8 mouse cellular contexts compared by ENCODE assay signal in the genomic region with DNA sequence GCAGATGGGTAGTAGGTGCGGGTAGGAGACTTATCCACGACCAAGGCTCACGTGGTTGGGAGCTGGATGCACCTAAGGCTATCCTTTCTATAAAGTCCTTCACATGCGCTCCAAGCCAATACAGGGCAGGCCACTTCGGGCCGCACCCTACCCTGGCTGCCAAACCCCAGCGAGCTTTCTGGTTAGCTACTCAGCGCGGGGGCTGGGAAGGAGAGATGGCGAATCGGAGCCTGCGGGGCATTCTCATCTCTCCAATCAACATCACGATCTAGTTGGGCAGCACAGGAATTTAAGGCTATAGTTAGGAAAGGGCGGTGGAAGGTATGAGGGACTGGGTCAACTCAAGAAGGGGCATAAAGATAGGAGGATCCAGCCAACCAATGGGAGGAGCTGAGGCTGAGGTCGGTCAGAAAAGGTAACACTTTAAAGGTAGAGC. TPM values are rescaled to one million over a fixed set of nuclear protein-coding genes. Genes with fewer than 3 reads are reported as not detected.
A peak's percentile ranks its signal among the peaks of the same experiment; 100 is the strongest.
DNase-seq lines count a peak whose midpoint lies in the region; TF ChIP-seq lines count a peak whose summit lies in the region.

No protein-coding gene starts in this region.

- H3K27me3 ChIP-seq in cerebellum, adult 2 months (ENCODE audit: control insufficient read depth, insufficient read depth, low read length): no peaks in the 10 kb centered on the region

- no peaks in the 10 kb centered on the region; the same call in 1 of the 2 replicates for H3K4me1 ChIP-seq in cerebellum, adult 2 months (ENCODE audit: control insufficient read depth, insufficient read depth, low read length)
- H3K4me1 ChIP-seq in olfactory bulb, adult 2 months (ENCODE audit: control insufficient read depth, insufficient read depth, low read length): peaks cover 15% of the 10 kb centered on the region

- WGBS in cerebellum, adult 2 months: under 1% methylated on average over 15 of the region's 15 CpGs
- WGBS in olfactory bulb, adult 2 months: under 1% methylated on average over 15 of the region's 15 CpGs

- H3K27ac ChIP-seq in cerebellum, adult 2 months (ENCODE audit: insufficient read depth, low read length): 0 out of 2 replicates have a peak overlapping the region, but pooled peaks have one; percentile 4
- H3K27ac ChIP-seq in olfactory bulb, adult 2 months (ENCODE audit: insufficient read depth, low read depth, low read length): peak overlapping the region; percentile 14; the same call in 1 of the 2 replicates

- no peak for DNase-seq in cerebellum, adult 2 months
- no peak for DNase-seq in cerebellum, adult 8-10 months
- DNase-seq in right cerebral cortex, postnatal 14 days: peak; percentile 77
- DNase-seq in right cerebral cortex, adult 2 months (ENCODE audit: low spot score in 2 of 2): no peak
- peak; percentile 71 for DNase-seq in gastrocnemius, postnatal 10 days
- DNase-seq in liver: peak; percentile 82
- no peak for DNase-seq in layer of hippocampus, postnatal 36 days

- no peak for TF ChIP-seq CTCF in cerebellum, adult 2 months (IDR thresholded peaks at IDR 0.05; ENCODE audit: borderline replicate concordance, insufficient read depth, low read depth, low read length)
- no peak for TF ChIP-seq CTCF in olfactory bulb, adult 2 months (IDR thresholded peaks at IDR 0.05; ENCODE audit: insufficient read depth, low read depth, low read length)

- peak overlapping the region; percentile 85 for H3K4me3 ChIP-seq in cerebellum, adult 2 months (replicated peaks; ENCODE audit: insufficient read depth, low read depth, low read length)
- peak overlapping the region; percentile 50 for H3K4me3 ChIP-seq in olfactory bulb, adult 2 months (ENCODE audit: insufficient read depth, low read depth, low read length)

- TF ChIP-seq POLR2A in cerebellum, adult 2 months (IDR thresholded peaks at IDR 0.05; ENCODE audit: borderline replicate concordance, insufficient read depth, low read length): peak; percentile 16; the same call in 1 of the 2 replicates
- no peak for TF ChIP-seq POLR2A in olfactory bulb, adult 2 months (IDR thresholded peaks at IDR 0.05; ENCODE audit: insufficient read depth, low read depth, low read length)

RNA-seq across cellular contexts. Expression of a gene that starts 0.9 kb away (rescaled TPM):
- 84.3 and 93.2 TPM in 2 replicates for polyA plus RNA-seq in cerebellum, adult 2 months (2012; rRNA removed)
- 100 to 1,000 TPM; 131 to 133 TPM for total RNA-seq in gastrocnemius, postnatal 10 days (2021)
- not detected in 2 replicates for polyA plus RNA-seq in olfactory bulb, adult 2 months (2012; ENCODE audit: insufficient read depth, insufficient read length, low replicate concordance, missing spikeins)
- 10 to 100 TPM; 48.2 to 50.8 TPM for total RNA-seq in layer of hippocampus, postnatal 36 days (2021)

RNA-seq across cellular contexts. Expression of a gene that starts 11.4 kb away (rescaled TPM):
- polyA plus RNA-seq in cerebellum, adult 2 months (2012; rRNA removed): 35.0 and 35.9 TPM in 2 replicates
- total RNA-seq in gastrocnemius, postnatal 10 days (2021): 1,000 to 10,000 TPM; 5,193 to 5,983 TPM
- polyA plus RNA-seq in olfactory bulb, adult 2 months (2012; ENCODE audit: insufficient read depth, insufficient read length, low replicate concordance, missing spikeins): not detected in 2 replicates
- total RNA-seq in layer of hippocampus, postnatal 36 days (2021): 1 to 10 TPM; 5.2 to 7.4 TPM

RNA-seq across cellular contexts. Expression of a gene that starts 13.9 kb away (rescaled TPM):
- 289 and 305 TPM in 2 replicates for polyA plus RNA-seq in cerebellum, adult 2 months (2012; rRNA removed)
- total RNA-seq in gastrocnemius, postnatal 10 days (2021): 100 to 1,000 TPM; 465 to 491 TPM
- 496 and 550 TPM in 2 replicates for polyA plus RNA-seq in olfactory bulb, adult 2 months (2012; ENCODE audit: insufficient read depth, insufficient read length, low replicate concordance, missing spikeins)
- 100 to 1,000 TPM; 346 to 373 TPM for total RNA-seq in layer of hippocampus, postnatal 36 days (2021)

RNA-seq across cellular contexts. Expression of a gene that starts 19.6 kb away (rescaled TPM):
- polyA plus RNA-seq in cerebellum, adult 2 months (2012; rRNA removed): 108 TPM in 2 replicates
- total RNA-seq in gastrocnemius, postnatal 10 days (2021): 10 to 100 TPM; 20.6 to 21.8 TPM
- not detected in 2 replicates for polyA plus RNA-seq in olfactory bulb, adult 2 months (2012; ENCODE audit: insufficient read depth, insufficient read length, low replicate concordance, missing spikeins)
- total RNA-seq in layer of hippocampus, postnatal 36 days (2021): 100 to 1,000 TPM; 362 to 388 TPM

RNA-seq across cellular contexts. Expression of a gene that starts 21.1 kb away (rescaled TPM):
- polyA plus RNA-seq in cerebellum, adult 2 months (2012; rRNA removed): 184 and 191 TPM in 2 replicates
- total RNA-seq in gastrocnemius, postnatal 10 days (2021): 100 to 1,000 TPM; 252 to 283 TPM
- not detected in 2 replicates for polyA plus RNA-seq in olfactory bulb, adult 2 months (2012; ENCODE audit: insufficient read depth, insufficient read length, low replicate concordance, missing spikeins)
- 100 to 1,000 TPM; 115 to 119 TPM for total RNA-seq in layer of hippocampus, postnatal 36 days (2021)

Comparison
In these comparisons a context has a peak if more than half of its experiments do, and no peak if none do; other contexts are left out.
1. DNase-seq: peak in right cerebral cortex, postnatal 14 days (single experiment), gastrocnemius, postnatal 10 days (single experiment) and liver (single experiment); none in cerebellum, adult 2 months (0 of 2), cerebellum, adult 8-10 months (single experiment), right cerebral cortex, adult 2 months (0 of 2) and layer of hippocampus, postnatal 36 days (0 of 2).
2. RNA of a gene that starts 11.4 kb away (total RNA-seq): 5,193 to 5,983 TPM in gastrocnemius, postnatal 10 days; 5.2 to 7.4 TPM in layer of hippocampus, postnatal 36 days; every median in the first group is over 100 times any median in the second.